Mouse (Mus musculus): ENCODE results near the gene Lgr4. TPM values are rescaled to one million over a fixed set of nuclear protein-coding genes. Genes with fewer than 3 reads are reported as not detected.
A peak's percentile ranks its signal among the peaks of the same experiment; 100 is the strongest.

Gene Lgr4
- total and polyA plus RNA-seq, 2 experiments: 16.9 to 53.9 TPM

DNA sequence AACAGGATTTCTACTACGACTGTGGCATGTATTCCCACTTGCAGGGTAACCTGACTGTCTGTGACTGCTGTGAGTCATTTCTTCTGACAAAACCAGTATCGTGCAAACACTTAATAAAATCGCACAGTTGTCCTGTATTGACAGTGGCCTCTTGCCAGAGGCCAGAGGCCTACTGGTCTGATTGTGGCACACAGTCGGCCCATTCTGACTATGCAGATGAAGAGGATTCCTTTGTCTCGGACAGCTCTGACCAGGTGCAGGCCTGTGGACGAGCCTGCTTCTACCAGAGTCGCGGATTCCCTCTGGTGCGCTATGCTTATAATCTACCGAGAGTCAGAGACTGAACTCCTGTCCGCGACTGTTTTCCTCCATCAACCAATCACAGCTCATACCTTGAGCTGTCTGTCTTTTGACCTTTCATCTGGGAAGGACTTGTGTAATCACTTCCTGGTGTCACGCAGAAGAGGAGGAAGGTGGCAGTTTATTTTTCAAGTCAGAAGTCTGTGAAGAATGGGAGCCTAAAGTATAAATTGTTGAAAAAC, 94.8 kb downstream of the Lgr4 start:
- TF ChIP-seq CTCF (IDR thresholded peaks at IDR 0.05; ENCODE audit: low read depth, low read length): no peak
- no peak for TF ChIP-seq POLR2A (IDR thresholded peaks at IDR 0.05; ENCODE audit: extremely low read depth, insufficient read depth, low read length)
- H3K79me2 ChIP-seq (ENCODE audit: control insufficient read depth, insufficient read depth, low read length): no peaks in the 10 kb centered on the region
- peaks cover 3% of the 10 kb centered on the region; the same call in 1 of the 2 replicates for H3K4me1 ChIP-seq (ENCODE audit: control insufficient read depth, insufficient read depth, low read length)
- peaks cover 32% of the 10 kb centered on the region for H3K36me3 ChIP-seq (ENCODE audit: control insufficient read depth, insufficient read depth, low read length)
- 71% methylated on average over 13 of the region's 13 CpGs for WGBS
- H3K9ac ChIP-seq (ENCODE audit: low read depth, low read length): no peak overlapping the region
- DNase-seq (ENCODE audit: extremely low read depth, low read depth, low spot score): peak; percentile 30
- H3K27ac ChIP-seq (replicated peaks; ENCODE audit: insufficient read depth, low read depth, low read length): no peak overlapping the region
- H3K27me3 ChIP-seq (ENCODE audit: control insufficient read depth, insufficient read depth, low read length): no peaks in the 10 kb centered on the region
- no peak overlapping the region for H3K4me3 ChIP-seq (ENCODE audit: insufficient read depth, low read depth, low read length)

DNA sequence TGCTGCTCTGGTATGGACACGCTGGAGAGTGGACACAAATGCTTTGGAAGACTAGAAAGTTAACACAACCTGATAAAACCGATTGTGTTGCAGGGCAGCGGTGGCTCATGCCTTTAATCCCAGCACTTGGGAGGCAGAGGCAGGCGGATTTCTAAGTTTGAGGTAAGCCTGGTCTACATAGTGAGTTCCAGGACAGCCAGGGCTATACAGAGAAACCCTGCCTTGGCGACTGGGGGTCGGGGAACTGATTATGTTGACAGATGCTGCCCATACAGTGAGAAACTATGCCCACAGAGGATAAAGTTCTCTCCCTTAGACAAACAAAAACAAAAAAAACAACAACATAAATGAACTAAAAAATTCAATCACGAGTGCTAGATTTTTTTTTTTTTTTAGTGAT, 99.6 kb downstream of the Lgr4 start:
- 26% methylated on average over 7 of the region's 7 CpGs for WGBS
- H3K36me3 ChIP-seq (ENCODE audit: control insufficient read depth, insufficient read depth, low read length): peaks cover 3% of the 10 kb centered on the region
- H3K9ac ChIP-seq (ENCODE audit: low read depth, low read length): no peak overlapping the region
- H3K27me3 ChIP-seq (ENCODE audit: control insufficient read depth, insufficient read depth, low read length): no peaks in the 10 kb centered on the region
- H3K27ac ChIP-seq (replicated peaks; ENCODE audit: insufficient read depth, low read depth, low read length): no peak overlapping the region
- H3K79me2 ChIP-seq (ENCODE audit: control insufficient read depth, insufficient read depth, low read length): no peaks in the 10 kb centered on the region
- DNase-seq (ENCODE audit: extremely low read depth, low read depth, low spot score): no peak
- H3K4me3 ChIP-seq (ENCODE audit: insufficient read depth, low read depth, low read length): no peak overlapping the region
- no peak for TF ChIP-seq CTCF (IDR thresholded peaks at IDR 0.05; ENCODE audit: low read depth, low read length)
- TF ChIP-seq POLR2A (IDR thresholded peaks at IDR 0.05; ENCODE audit: extremely low read depth, insufficient read depth, low read length): no peak
- H3K4me1 ChIP-seq (ENCODE audit: control insufficient read depth, insufficient read depth, low read length): peaks cover 3% of the 10 kb centered on the region; the same call in 1 of the 2 replicates

DNA sequence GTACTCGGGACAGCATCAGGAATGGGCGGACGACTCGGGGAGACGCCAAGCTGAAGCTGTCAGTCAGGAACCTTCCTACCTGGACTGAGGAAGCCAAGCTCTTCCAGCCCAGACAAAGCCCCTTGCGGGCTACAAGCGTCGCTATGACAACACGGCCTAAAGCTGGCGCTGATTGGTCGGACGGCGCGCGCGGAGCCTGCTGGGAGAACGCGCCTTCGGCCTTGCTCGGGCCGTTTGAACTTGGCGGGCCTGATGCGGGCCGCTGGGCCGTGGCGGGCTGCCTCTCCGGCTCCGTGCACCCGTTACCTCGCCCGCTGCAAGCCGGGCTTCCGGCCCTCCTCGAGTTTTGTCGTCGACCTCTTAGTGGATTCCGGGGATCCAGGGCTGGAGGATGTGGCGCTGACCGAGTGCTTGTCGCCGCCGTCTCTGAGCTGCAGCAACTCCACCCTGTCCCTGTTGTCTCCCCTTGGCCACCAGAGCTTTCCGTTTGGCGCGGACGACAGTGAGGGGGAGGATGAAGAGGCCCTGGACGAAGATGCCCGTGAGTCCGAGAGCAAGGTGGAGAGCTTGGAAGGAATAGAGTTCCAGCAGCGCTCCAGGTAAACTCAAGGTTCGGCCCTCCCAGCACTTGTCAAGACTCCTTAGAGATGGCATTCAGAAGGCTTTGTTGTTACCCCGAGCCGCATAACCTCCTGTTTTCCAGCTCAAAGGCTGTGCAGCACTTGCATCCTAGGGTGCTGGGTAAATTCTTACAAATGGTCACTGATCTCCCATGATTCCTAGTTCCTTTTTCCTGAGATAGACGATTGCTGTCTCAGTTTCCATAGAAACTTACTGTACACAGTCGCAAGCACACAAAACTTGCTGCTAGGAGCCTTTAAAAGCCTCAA, 100.4 kb downstream of the Lgr4 start, which contains the start of gene Ccdc34:
Gene Ccdc34, plus strand, starts transcription at position 202 of the 890 bp plus-strand sequence.
- TF ChIP-seq CTCF (IDR thresholded peaks at IDR 0.05; ENCODE audit: low read depth, low read length) (no peak), POLR2A (IDR thresholded peaks at IDR 0.05; ENCODE audit: extremely low read depth, insufficient read depth, low read length) (no peak)
- DNase-seq (ENCODE audit: extremely low read depth, low read depth, low spot score): peak; percentile 81
- H3K4me3 ChIP-seq (ENCODE audit: insufficient read depth, low read depth, low read length): peak within 1 kb of the TSS; percentile 78
- H3K9ac ChIP-seq (ENCODE audit: low read depth, low read length): peak within 1 kb of the TSS; percentile 74
- H3K36me3 ChIP-seq (ENCODE audit: control insufficient read depth, insufficient read depth, low read length): no peaks in the 10 kb centered on the region; the same call in 1 of the 2 replicates
- no peaks in the 10 kb centered on the region for H3K27me3 ChIP-seq (ENCODE audit: control insufficient read depth, insufficient read depth, low read length)
- H3K79me2 ChIP-seq (ENCODE audit: control insufficient read depth, insufficient read depth, low read length): no peaks in the 10 kb centered on the region
- peaks cover 3% of the 10 kb centered on the region; the same call in 1 of the 2 replicates for H3K4me1 ChIP-seq (ENCODE audit: control insufficient read depth, insufficient read depth, low read length)
- H3K27ac ChIP-seq (replicated peaks; ENCODE audit: insufficient read depth, low read depth, low read length): no peak within 1 kb of the TSS
- under 1% methylated on average over 55 of the region's 55 CpGs for WGBS

DNA sequence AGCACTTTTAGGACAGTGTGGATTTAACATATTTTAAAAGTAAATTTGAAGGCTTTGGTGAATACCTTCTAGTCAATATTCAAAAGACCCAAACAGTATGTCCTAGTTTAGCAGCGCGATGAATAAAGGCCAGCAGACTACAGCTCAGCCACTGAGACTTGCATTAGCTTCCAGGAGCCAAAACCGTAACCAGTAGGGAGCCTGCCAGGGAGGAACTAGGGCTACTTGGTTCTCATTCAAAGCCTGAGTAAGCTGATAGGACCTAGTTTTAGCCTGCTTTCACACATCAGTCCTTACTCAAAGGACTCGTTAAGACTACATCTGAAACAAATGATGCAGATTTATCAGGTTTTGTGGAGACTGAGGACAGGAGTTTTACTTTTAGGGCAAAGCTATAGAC, 102.2 kb downstream of the Lgr4 start:
- 93% methylated on average over 4 of the region's 4 CpGs for WGBS
- Histone ChIP-seq H3K79me2 (ENCODE audit: control insufficient read depth, insufficient read depth, low read length) (no peaks in the 10 kb centered on the region), H3K36me3 (ENCODE audit: control insufficient read depth, insufficient read depth, low read length) (no peaks in the 10 kb centered on the region), H3K27me3 (ENCODE audit: control insufficient read depth, insufficient read depth, low read length) (no peaks in the 10 kb centered on the region), H3K27ac (replicated peaks; ENCODE audit: insufficient read depth, low read depth, low read length) (no peak overlapping the region), H3K4me1 (ENCODE audit: control insufficient read depth, insufficient read depth, low read length) (peaks cover 3% of the 10 kb centered on the region; the same call in 1 of the 2 replicates), H3K9ac (ENCODE audit: low read depth, low read length) (no peak overlapping the region), H3K4me3 (ENCODE audit: insufficient read depth, low read depth, low read length) (no peak overlapping the region)
- TF ChIP-seq POLR2A (IDR thresholded peaks at IDR 0.05; ENCODE audit: extremely low read depth, insufficient read depth, low read length): no peak
- no peak for TF ChIP-seq CTCF (IDR thresholded peaks at IDR 0.05; ENCODE audit: low read depth, low read length)
- no peak for DNase-seq (ENCODE audit: extremely low read depth, low read depth, low spot score)

DNA sequence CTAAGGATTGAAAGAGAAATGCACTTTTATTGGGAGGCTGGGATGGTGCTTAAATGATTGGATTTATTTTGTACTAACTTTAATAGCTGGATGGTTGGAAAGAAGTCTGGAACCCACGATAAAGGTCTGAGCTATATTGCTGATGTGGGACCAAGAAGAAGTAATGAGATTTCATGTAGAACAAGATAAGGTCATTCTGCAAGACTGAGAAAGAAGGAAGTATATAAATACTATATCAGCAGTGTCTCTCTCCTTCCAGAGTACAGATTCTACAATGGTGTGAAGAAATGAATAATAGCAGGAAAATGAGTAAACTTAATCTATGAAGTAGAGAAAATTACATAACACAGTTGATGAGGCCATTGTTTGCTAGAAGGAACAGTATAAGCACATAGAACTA, 103.0 kb downstream of the Lgr4 start:
- TF ChIP-seq POLR2A (IDR thresholded peaks at IDR 0.05; ENCODE audit: extremely low read depth, insufficient read depth, low read length) (no peak), CTCF (IDR thresholded peaks at IDR 0.05; ENCODE audit: low read depth, low read length) (no peak)
- Histone ChIP-seq H3K79me2 (ENCODE audit: control insufficient read depth, insufficient read depth, low read length) (no peaks in the 10 kb centered on the region), H3K9ac (ENCODE audit: low read depth, low read length) (no peak overlapping the region), H3K4me3 (ENCODE audit: insufficient read depth, low read depth, low read length) (no peak overlapping the region), H3K36me3 (ENCODE audit: control insufficient read depth, insufficient read depth, low read length) (no peaks in the 10 kb centered on the region), H3K4me1 (ENCODE audit: control insufficient read depth, insufficient read depth, low read length) (peaks cover 3% of the 10 kb centered on the region; the same call in 1 of the 2 replicates), H3K27ac (replicated peaks; ENCODE audit: insufficient read depth, low read depth, low read length) (no peak overlapping the region), H3K27me3 (ENCODE audit: control insufficient read depth, insufficient read depth, low read length) (no peaks in the 10 kb centered on the region)
- no peak for DNase-seq (ENCODE audit: extremely low read depth, low read depth, low spot score)
- WGBS: 79% methylated on average over 1 of the region's 1 CpGs

Data from liver, adult 2 months (tissue).